Mouse (Mus musculus) neural tube, embryonic 11.5 days (tissue): ENCODE measurements at regions not wholly inside any gene's neighbourhood (a gene's known extent, or its start where the extent isn't known, plus 50 kb on each side); places are given as distances from the start of the nearest gene placed in this dataset.

Experiments
- ATAC-seq: fragments of 200-750 bp; cut with Nextera tagmentation; 2 replicates; pipeline ENCODE4 v1.8.0; 2017; ENCODE audit warnings: moderate number of reproducible peaks, mild to moderate bottlenecking, moderate TSS enrichment, moderate library complexity; ENCODE audit not compliant: insufficient read depth, low FRiP score, low TSS enrichment
- DNase-seq: peaks from one replicate; pipeline ENCODE4 v3.0.0-alpha.2; 2015; ENCODE audit warnings: low spot score
- H3K27ac ChIP-seq: fragments of 300-500 bp; sonication (generic); 2 replicates; pipeline ENCODE4 v1.5.1; 2014; ENCODE audit warnings: low read depth, mild to moderate bottlenecking, low read length
- H3K27me3 ChIP-seq: fragments of 300-500 bp; sonication (generic); 2 replicates; pipeline ENCODE4 v1.6.1; 2014; ENCODE audit warnings: mild to moderate bottlenecking, low read length, mixed read lengths; ENCODE audit not compliant: control insufficient read depth, insufficient read depth
- H3K36me3 ChIP-seq: fragments of 300-500 bp; sonication (generic); 2 replicates; pipeline ENCODE4 v1.6.1; 2014; ENCODE audit warnings: mild to moderate bottlenecking, low read length, moderate library complexity, mixed read lengths; ENCODE audit not compliant: control insufficient read depth, insufficient read depth
- H3K4me1 ChIP-seq: fragments of 300-500 bp; sonication (generic); 2 replicates; pipeline ENCODE4 v1.6.1; 2014; ENCODE audit warnings: low read length, mixed read lengths; ENCODE audit not compliant: control insufficient read depth, insufficient read depth
- H3K4me2 ChIP-seq: fragments of 300-500 bp; sonication (generic); 2 replicates; pipeline ENCODE4 v1.6.1; 2014; ENCODE audit warnings: low read depth, mild to moderate bottlenecking, moderate library complexity
- H3K4me3 ChIP-seq: fragments of 300-500 bp; sonication (generic); 2 replicates; pipeline ENCODE4 v1.5.1; 2014; ENCODE audit warnings: low read depth, low read length
- H3K9ac ChIP-seq: fragments of 300-500 bp; sonication (generic); 2 replicates; pipeline ENCODE4 v1.6.1; 2014; ENCODE audit warnings: mild to moderate bottlenecking, low read length
- H3K9me3 ChIP-seq: fragments of 300-500 bp; sonication (generic); 2 replicates; pipeline ENCODE4 v1.6.1; 2016; ENCODE audit warnings: low read length; ENCODE audit not compliant: control insufficient read depth
- WGBS: fragments of 180-500 bp; shearing (Covaris S2); extraction: QIAGEN DNeasy Blood & Tissue Kit; methylation state at CpG from one replicate; pipeline ENCODE4 v1.1.7; 2014; 5-methylcytosine and 5-hydroxymethylcytosine counted together

GRCm38 (mm10) chr19:15571204-15571603 lies 375.9 kb downstream of the Psat1 start:
- no peak overlapping the region for H3K9ac ChIP-seq
- no peak overlapping the region for H3K4me2 ChIP-seq
- no peak overlapping the region for H3K4me3 ChIP-seq
- DNase-seq: no peak
- WGBS: 89% methylated on average over 9 of the region's 9 CpGs
- no peaks in the 10 kb centered on the region for H3K9me3 ChIP-seq
- H3K36me3 ChIP-seq: no peaks in the 10 kb centered on the region
- no peak for ATAC-seq
- H3K27me3 ChIP-seq: no peaks in the 10 kb centered on the region
- no peaks in the 10 kb centered on the region for H3K4me1 ChIP-seq
- no peak overlapping the region for H3K27ac ChIP-seq

GRCm38 (mm10) chr19:15561511-15561910 lies 385.6 kb downstream of the Psat1 start:
- H3K4me2 ChIP-seq: no peak overlapping the region
- H3K4me3 ChIP-seq: no peak overlapping the region
- 88% methylated on average over 5 of the region's 5 CpGs for WGBS
- H3K27me3 ChIP-seq: no peaks in the 10 kb centered on the region
- no peak for DNase-seq
- no peaks in the 10 kb centered on the region for H3K9me3 ChIP-seq
- H3K9ac ChIP-seq: no peak overlapping the region
- H3K36me3 ChIP-seq: no peaks in the 10 kb centered on the region
- no peak for ATAC-seq
- H3K4me1 ChIP-seq: no peaks in the 10 kb centered on the region
- H3K27ac ChIP-seq: no peak overlapping the region

- WGBS: 69% methylated on average over 8 of the region's 8 CpGs
- no peak overlapping the region for H3K4me2 ChIP-seq
- ATAC-seq: no peak
- no peaks in the 10 kb centered on the region for H3K36me3 ChIP-seq
- H3K9ac ChIP-seq: no peak overlapping the region
- no peak overlapping the region for H3K27ac ChIP-seq
- no peaks in the 10 kb centered on the region for H3K27me3 ChIP-seq
- H3K9me3 ChIP-seq: no peaks in the 10 kb centered on the region
- DNase-seq: no peak
- H3K4me1 ChIP-seq: no peaks in the 10 kb centered on the region
- H3K4me3 ChIP-seq: no peak overlapping the region
These were observed 393.2 kb downstream of the Psat1 start for GRCm38 (mm10) chr19:15553953-15554352.

GRCm38 (mm10) chr19:15517853-15518252 lies 429.3 kb downstream of the Psat1 start:
- DNase-seq: no peak
- H3K9me3 ChIP-seq: no peaks in the 10 kb centered on the region
- 71% methylated on average over 3 of the region's 3 CpGs for WGBS
- no peaks in the 10 kb centered on the region for H3K27me3 ChIP-seq
- no peak overlapping the region for H3K9ac ChIP-seq
- H3K36me3 ChIP-seq: no peaks in the 10 kb centered on the region
- ATAC-seq: no peak
- H3K4me3 ChIP-seq: no peak overlapping the region
- H3K4me1 ChIP-seq: no peaks in the 10 kb centered on the region
- no peak overlapping the region for H3K4me2 ChIP-seq
- no peak overlapping the region for H3K27ac ChIP-seq

GRCm38 (mm10) chr19:15516566-15517305 lies 430.4 kb downstream of the Psat1 start:
- H3K4me2 ChIP-seq: peak overlapping the region; percentile 17; the same call in 1 of the 2 replicates
- no peaks in the 10 kb centered on the region for H3K27me3 ChIP-seq
- DNase-seq: peak; percentile 36
- H3K27ac ChIP-seq: no peak overlapping the region
- H3K9me3 ChIP-seq: no peaks in the 10 kb centered on the region
- H3K4me3 ChIP-seq: no peak overlapping the region
- no peaks in the 10 kb centered on the region for H3K36me3 ChIP-seq
- ATAC-seq: peak; percentile 53
- 24% methylated on average over 17 of the region's 17 CpGs for WGBS
- no peaks in the 10 kb centered on the region for H3K4me1 ChIP-seq
- H3K9ac ChIP-seq: no peak overlapping the region

GRCm38 (mm10) chr19:15513197-15513596 lies 433.9 kb downstream of the Psat1 start:
- no peak overlapping the region for H3K4me2 ChIP-seq
- no peak overlapping the region for H3K27ac ChIP-seq
- DNase-seq: no peak
- WGBS: 94% methylated on average over 4 of the region's 4 CpGs
- H3K27me3 ChIP-seq: no peaks in the 10 kb centered on the region
- H3K36me3 ChIP-seq: no peaks in the 10 kb centered on the region
- no peak for ATAC-seq
- no peak overlapping the region for H3K9ac ChIP-seq
- H3K4me3 ChIP-seq: no peak overlapping the region
- H3K4me1 ChIP-seq: no peaks in the 10 kb centered on the region
- H3K9me3 ChIP-seq: no peaks in the 10 kb centered on the region

GRCm38 (mm10) chr19:15510395-15510794 lies 436.7 kb downstream of the Psat1 start:
- ATAC-seq (no peak), DNase-seq (no peak)
- no peaks in the 10 kb centered on the region for H3K9me3 ChIP-seq
- H3K4me2 ChIP-seq: no peak overlapping the region
- no peaks in the 10 kb centered on the region for H3K27me3 ChIP-seq
- WGBS: 94% methylated on average over 1 of the region's 1 CpGs
- no peak overlapping the region for H3K9ac ChIP-seq
- no peak overlapping the region for H3K27ac ChIP-seq
- no peaks in the 10 kb centered on the region for H3K36me3 ChIP-seq
- H3K4me3 ChIP-seq: no peak overlapping the region
- H3K4me1 ChIP-seq: no peaks in the 10 kb centered on the region

- Histone ChIP-seq H3K9ac (no peak overlapping the region), H3K27ac (no peak overlapping the region), H3K9me3 (no peaks in the 10 kb centered on the region), H3K4me3 (no peak overlapping the region), H3K27me3 (no peaks in the 10 kb centered on the region), H3K36me3 (no peaks in the 10 kb centered on the region), H3K4me1 (no peaks in the 10 kb centered on the region), H3K4me2 (no peak overlapping the region)
- 73% methylated on average over 1 of the region's 1 CpGs for WGBS
- no peak for DNase-seq
- ATAC-seq: no peak
These were observed 444.2 kb downstream of the Psat1 start for GRCm38 (mm10) chr19:15502985-15503354.

GRCm38 (mm10) chr19:15502315-15502984 lies 444.7 kb downstream of the Psat1 start:
- H3K9me3 ChIP-seq: no peaks in the 10 kb centered on the region
- H3K4me1 ChIP-seq: no peaks in the 10 kb centered on the region
- 57% methylated on average over 9 of the region's 9 CpGs for WGBS
- ATAC-seq (peak; percentile 67; the same call in 1 of the 2 replicates), DNase-seq (no peak)
- no peaks in the 10 kb centered on the region for H3K36me3 ChIP-seq
- no peak overlapping the region for H3K4me3 ChIP-seq
- no peak overlapping the region for H3K27ac ChIP-seq
- H3K27me3 ChIP-seq: no peaks in the 10 kb centered on the region
- no peak overlapping the region for H3K9ac ChIP-seq
- no peak overlapping the region for H3K4me2 ChIP-seq
